Mouse (Mus musculus) CH12.LX (cell line): ENCODE data around the gene Cd200r3. TPM values are rescaled to one million over a fixed set of nuclear protein-coding genes. Genes with fewer than 3 reads are reported as not detected.

Source experiments
- DNase-seq: peaks from one replicate; pipeline ENCODE4 v3.0.0-alpha.2; 2013; ENCODE audit errors: extremely low read depth
- H3K27ac ChIP-seq: 2 replicates; pipeline ENCODE4 v1.5.1; 2012; ENCODE audit warnings: low read depth, mild to moderate bottlenecking, control low read depth, moderate library complexity; ENCODE audit not compliant: insufficient read depth
- H3K27me3 ChIP-seq: replicated peaks from 2 replicates; pipeline ENCODE3; 2012; ENCODE audit warnings: inconsistent platforms
- H3K36me3 ChIP-seq, 2 experiments: replicated peaks in 1 of 2; 2 replicates each; pipeline versions ENCODE3 to v1.6.1; 2012; ENCODE audit warnings: inconsistent platforms in 1 of 2, low read length in 1 of 2, mild to moderate bottlenecking in 1 of 2, mixed read lengths in 1 of 2, moderate library complexity in 1 of 2; ENCODE audit not compliant: control insufficient read depth in 1 of 2, insufficient read depth in 1 of 2
- H3K4me1 ChIP-seq, 2 experiments: 2 replicates each; pipeline ENCODE4 v1.6.1; 2012; ENCODE audit warnings: inconsistent platforms in 1 of 2, moderate library complexity in 1 of 2; ENCODE audit not compliant: insufficient read depth in 2 of 2, control insufficient read depth in 1 of 2
- H3K4me2 ChIP-seq: 2 replicates; pipeline ENCODE4 v1.6.1; 2012; ENCODE audit warnings: low read depth, mild to moderate bottlenecking, control low read depth; ENCODE audit not compliant: poor library complexity, insufficient read depth, severe bottlenecking
- H3K4me3 ChIP-seq, 3 experiments: fragments of 150-350 bp in 1 of 3; sonication (generic) in 1 of 3; replicated peaks in 1 of 3; 2 replicates each; pipeline versions ENCODE3 to v1.5.1; 2011 to 2012; ENCODE audit warnings: low read depth in 2 of 3, low read length in 2 of 3, mild to moderate bottlenecking in 2 of 3, moderate library complexity in 2 of 3, control low read depth in 1 of 3, improper control_type of control experiment in 1 of 3, inconsistent platforms in 1 of 3, mixed read lengths in 1 of 3; ENCODE audit not compliant: poor library complexity in 1 of 3
- H3K79me2 ChIP-seq: replicated peaks from 2 replicates; pipeline ENCODE4 v1.6.1; 2012; ENCODE audit warnings: mild to moderate bottlenecking, moderate library complexity; ENCODE audit not compliant: control insufficient read depth, poor library complexity, insufficient read depth, severe bottlenecking; ENCODE audit errors: extremely low read depth
- H3K9ac ChIP-seq: 2 replicates; pipeline ENCODE4 v1.6.1; 2012; ENCODE audit warnings: low read depth, mild to moderate bottlenecking, control low read depth, moderate library complexity; ENCODE audit not compliant: insufficient read depth
- H3K9me3 ChIP-seq: replicated peaks from 2 replicates; pipeline ENCODE3; 2012; ENCODE audit warnings: low read length, inconsistent platforms, mixed read lengths
- BHLHE40 ChIP-seq: IDR thresholded peaks from 2 replicates; pipeline ENCODE4 v1.6.1; 2011; ENCODE audit warnings: mild to moderate bottlenecking, low read depth, low read length, improper control_type of control experiment
- CHD1 ChIP-seq: IDR thresholded peaks from 2 replicates; pipeline ENCODE4 v1.6.1; 2012; ENCODE audit warnings: low read depth, low read length, improper control_type of control experiment, inconsistent platforms
- CHD2 ChIP-seq: IDR thresholded peaks from 2 replicates; pipeline ENCODE4 v1.6.1; 2011; ENCODE audit warnings: low read length, improper control_type of control experiment
- CTCF ChIP-seq, 2 experiments: IDR thresholded peaks in 1 of 2; conservative IDR thresholded peaks in 1 of 2; 2 replicates each; pipeline ENCODE4 v1.5.1; 2011 to 2012; ENCODE audit warnings: low read depth in 2 of 2, low read length in 2 of 2, improper control_type of control experiment in 1 of 2, inconsistent platforms in 1 of 2, mild to moderate bottlenecking in 1 of 2, moderate library complexity in 1 of 2
- E2F4 ChIP-seq: IDR thresholded peaks from 2 replicates; pipeline ENCODE4 v1.6.1; 2011; ENCODE audit warnings: low read depth, low read length, improper control_type of control experiment; ENCODE audit not compliant: insufficient replicate concordance
- ELF1 ChIP-seq: IDR thresholded peaks from 2 replicates; pipeline ENCODE4 v1.6.1; 2014; ENCODE audit warnings: low read depth, mild to moderate bottlenecking, inconsistent platforms, low read length, improper control_type of control experiment
- EP300 ChIP-seq: IDR thresholded peaks from 2 replicates; pipeline ENCODE4 v1.6.1; 2011; ENCODE audit warnings: low read length, improper control_type of control experiment
- ETS1 ChIP-seq: conservative IDR thresholded peaks from 2 replicates; pipeline ENCODE4 v1.6.1; 2012; ENCODE audit warnings: low read depth, mild to moderate bottlenecking, inconsistent platforms, low read length, improper control_type of control experiment, moderate library complexity
- GABPA ChIP-seq: IDR thresholded peaks from 2 replicates; pipeline ENCODE4 v1.6.1; 2012; ENCODE audit warnings: low read depth, low read length, improper control_type of control experiment, inconsistent platforms; ENCODE audit not compliant: insufficient replicate concordance
- HCFC1 ChIP-seq: IDR thresholded peaks from 2 replicates; pipeline ENCODE4 v1.6.1; 2012; ENCODE audit warnings: low read depth, mild to moderate bottlenecking, inconsistent platforms, low read length, improper control_type of control experiment
- IRF4 ChIP-seq: IDR thresholded peaks from 2 replicates; pipeline ENCODE4 v1.6.1; 2014; ENCODE audit warnings: low read depth, mild to moderate bottlenecking, inconsistent platforms, low read length, improper control_type of control experiment
- JUN ChIP-seq: IDR thresholded peaks from 2 replicates; pipeline ENCODE4 v1.6.1; 2011; ENCODE audit warnings: low read depth, mild to moderate bottlenecking, low read length, improper control_type of control experiment, moderate library complexity; ENCODE audit not compliant: insufficient read depth
- JUND ChIP-seq: conservative IDR thresholded peaks from 2 replicates; pipeline ENCODE4 v1.6.1; 2011; ENCODE audit warnings: low read depth, low read length, improper control_type of control experiment
- KAT2A ChIP-seq: IDR thresholded peaks from 2 replicates; pipeline ENCODE4 v1.6.1; 2012; ENCODE audit warnings: low read length, improper control_type of control experiment, inconsistent platforms; ENCODE audit not compliant: insufficient replicate concordance
- MAFK ChIP-seq: IDR thresholded peaks from 2 replicates; pipeline ENCODE4 v1.6.1; 2011; ENCODE audit warnings: low read length, improper control_type of control experiment; ENCODE audit not compliant: insufficient replicate concordance
- MAX ChIP-seq: IDR thresholded peaks from 2 replicates; pipeline ENCODE4 v1.6.1; 2011; ENCODE audit warnings: low read length, improper control_type of control experiment
- MAZ ChIP-seq: IDR thresholded peaks from 2 replicates; pipeline ENCODE4 v1.6.1; 2012; ENCODE audit warnings: low read depth, mild to moderate bottlenecking, inconsistent platforms, low read length, improper control_type of control experiment, moderate library complexity
- MEF2A ChIP-seq: IDR thresholded peaks from 2 replicates; pipeline ENCODE4 v1.6.1; 2014; ENCODE audit warnings: low read depth, mild to moderate bottlenecking, inconsistent platforms, low read length, improper control_type of control experiment, borderline replicate concordance
- MXI1 ChIP-seq: IDR thresholded peaks from 2 replicates; pipeline ENCODE4 v1.6.1; 2011; ENCODE audit warnings: mild to moderate bottlenecking, low read depth, low read length, improper control_type of control experiment
- MYC ChIP-seq: IDR thresholded peaks from 2 replicates; pipeline ENCODE4 v1.6.1; 2011; ENCODE audit warnings: low read depth, mild to moderate bottlenecking, improper control_type of control experiment, low read length
- NELFE ChIP-seq: IDR thresholded peaks from 2 replicates; pipeline ENCODE4 v1.6.1; 2011; ENCODE audit warnings: low read depth, low read length, improper control_type of control experiment
- NRF1 ChIP-seq: IDR thresholded peaks from 2 replicates; pipeline ENCODE4 v1.6.1; 2014; ENCODE audit warnings: low read depth, mild to moderate bottlenecking, inconsistent platforms, low read length, improper control_type of control experiment, moderate library complexity
- PAX5 ChIP-seq: IDR thresholded peaks from 2 replicates; pipeline ENCODE4 v1.6.1; 2012; ENCODE audit warnings: low read length, inconsistent platforms, mixed read lengths
- POLR2A ChIP-seq: IDR thresholded peaks from 2 replicates; pipeline ENCODE4 v1.6.1; 2011; ENCODE audit warnings: low read depth, mild to moderate bottlenecking, improper control_type of control experiment, low read length
- POLR2AphosphoS2 ChIP-seq: IDR thresholded peaks from 2 replicates; pipeline ENCODE4 v1.6.1; 2011; ENCODE audit warnings: low read depth, low read length, improper control_type of control experiment
- RAD21 ChIP-seq: IDR thresholded peaks from 2 replicates; pipeline ENCODE4 v1.6.1; 2011; ENCODE audit warnings: low read depth, mild to moderate bottlenecking, low read length, improper control_type of control experiment, moderate library complexity
- RCOR1 ChIP-seq: conservative IDR thresholded peaks from 2 replicates; pipeline ENCODE4 v1.6.1; 2012; ENCODE audit warnings: low read depth, mild to moderate bottlenecking, inconsistent platforms, low read length, improper control_type of control experiment
- SIN3A ChIP-seq: IDR thresholded peaks from 2 replicates; pipeline ENCODE4 v1.6.1; 2012; ENCODE audit warnings: low read length, improper control_type of control experiment, inconsistent platforms
- SMC3 ChIP-seq: IDR thresholded peaks from 2 replicates; pipeline ENCODE4 v1.6.1; 2011; ENCODE audit warnings: low read depth, low read length, improper control_type of control experiment
- TBP ChIP-seq: conservative IDR thresholded peaks from 2 replicates; pipeline ENCODE4 v1.6.1; 2011; ENCODE audit warnings: low read depth, low read length, improper control_type of control experiment
- TCF12 ChIP-seq: IDR thresholded peaks from 2 replicates; pipeline ENCODE4 v1.6.1; 2014; ENCODE audit warnings: low read depth, mild to moderate bottlenecking, inconsistent platforms, low read length, improper control_type of control experiment
- UBTF ChIP-seq: IDR thresholded peaks from 2 replicates; pipeline ENCODE4 v1.6.1; 2012; ENCODE audit warnings: low read depth, mild to moderate bottlenecking, inconsistent platforms, low read length, improper control_type of control experiment, moderate library complexity
- USF1 ChIP-seq: IDR thresholded peaks from 2 replicates; pipeline ENCODE4 v1.6.1; 2014; ENCODE audit warnings: low read depth, mild to moderate bottlenecking, inconsistent platforms, low read length, improper control_type of control experiment
- USF2 ChIP-seq: conservative IDR thresholded peaks from 2 replicates; pipeline ENCODE4 v1.6.1; 2011; ENCODE audit warnings: low read depth, low read length, improper control_type of control experiment
- ZC3H11A ChIP-seq: IDR thresholded peaks from 2 replicates; pipeline ENCODE4 v1.6.1; 2012; ENCODE audit warnings: low read depth, mild to moderate bottlenecking, inconsistent platforms, low read length, improper control_type of control experiment
- ZKSCAN1 ChIP-seq: IDR thresholded peaks from 2 replicates; pipeline ENCODE4 v1.6.1; 2012; ENCODE audit warnings: low read depth, inconsistent platforms, low read length, improper control_type of control experiment, borderline replicate concordance
- ZMIZ1 ChIP-seq: IDR thresholded peaks from 2 replicates; pipeline ENCODE4 v1.6.1; 2012; ENCODE audit warnings: low read depth, mild to moderate bottlenecking, inconsistent platforms, low read length, improper control_type of control experiment
- ZNF384 ChIP-seq: IDR thresholded peaks from 2 replicates; pipeline ENCODE4 v1.6.1; 2012; ENCODE audit warnings: low read depth, low read length, improper control_type of control experiment, inconsistent platforms
- dilution Hi-C: fragments of 300-500 bp; cut with MboI; formaldehyde crosslinking; loops from 2 replicates; pipeline ENCODE4 v1.14.3; 2020; ENCODE audit warnings: low sequenced_read_pairs; ENCODE audit not compliant: extremely low pct_unique_long_range_greater_than_20kb, extremely low pct_ligation_motif_present
- in situ Hi-C: fragments of 300-500 bp; cut with MboI; formaldehyde crosslinking; loops from 3 replicates; pipeline ENCODE4 v1.14.3; 2019; ENCODE audit warnings: low sequenced_read_pairs, low pct_ligation_motif_present, low pct_unique_long_range_greater_than_20kb, mixed read lengths
- polyA plus RNA-seq: library from polyadenylated mRNA; unstranded; fragments of >175 nt; gene quantifications from 2 replicates; pipeline ENCODE4 v1.2.1, GENCODE M21; 2012; ENCODE audit warnings: low read depth; ENCODE audit not compliant: insufficient read length
- total RNA-seq, 2 experiments: library from RNA; depleted of rRNA; stranded (reverse); fragments of 300-350 nt in 1 of 2; fragments of >200 nt in 1 of 2; gene quantifications; 2 replicates each; pipeline ENCODE4 v1.2.3; 2012 to 2014

Cd200r3 gene
- total and polyA plus RNA-seq, 3 experiments = 5.0 to 17.6 (median 6.9) TPM

- peak overlapping the region; percentile 54 for H3K9ac ChIP-seq
- peak overlapping the region; percentile 85 for H3K27ac ChIP-seq
- H3K4me3 ChIP-seq = no peak overlapping the region
Measured at GRCm38 (mm10) chr16:44962777-44963176, 19.3 kb downstream of the Cd200r3 start.

GRCm38 (mm10) chr16:44964526-44965374, 21.3 kb downstream of the Cd200r3 start:
- H3K9ac ChIP-seq = peak overlapping the region; percentile 92
- H3K27me3 ChIP-seq = no peaks in the 10 kb centered on the region
- H3K4me2 ChIP-seq = peak overlapping the region; percentile 100
- in situ Hi-C loops (loop anchor here (5.0 to 10.0 kb wide), 3 partner anchors 50 to 197 kb away; partner anchors contain the start of genes Ccdc80 and Cd200r1), dilution Hi-C loops (no loop called here)
- H3K9me3 ChIP-seq = no peaks in the 10 kb centered on the region
- H3K36me3 ChIP-seq = peaks cover 0 to 4% of the 10 kb centered on the region in 2 experiments
- peaks cover 3% of the 10 kb centered on the region; the same call in 1 of the 2 replicates for H3K79me2 ChIP-seq
- peak overlapping the region; percentile 74 for H3K27ac ChIP-seq
- peak; percentile 74 for DNase-seq
- peak overlapping the region; percentile 43 to 56 (median 47) for H3K4me3 ChIP-seq
- peaks cover 24 to 65% of the 10 kb centered on the region in 2 experiments for H3K4me1 ChIP-seq
- TF ChIP-seq USF1 (no peak), IRF4 (peak; percentile 67), USF2 (no peak), ZC3H11A (no peak), KAT2A (no peak), SIN3A (peak; percentile 48), POLR2A (peak; percentile 18; the same call in 1 of the 2 replicates), ZMIZ1 (0 out of 2 replicates have a peak, but pooled peaks have one; percentile 41), ETS1 (peak; percentile 42), MXI1 (no peak), RCOR1 (0 out of 2 replicates have a peak, but pooled peaks have one; percentile 40), JUN (no peak), MYC (no peak)

More at GRCm38 (mm10) chr16:44962777-44963176, 19.3 kb downstream of the Cd200r3 start:
- in situ Hi-C loops (loop anchor here (5.0 to 10.0 kb wide), 2 partner anchors 52 to 130 kb away; partner anchors contain the start of gene Ccdc80), dilution Hi-C loops (no loop called here)
- peaks cover 3% of the 10 kb centered on the region; the same call in 1 of the 2 replicates for H3K79me2 ChIP-seq
- peaks cover 21 to 61% of the 10 kb centered on the region in 2 experiments for H3K4me1 ChIP-seq
- no peaks in the 10 kb centered on the region for H3K9me3 ChIP-seq
- no peaks in the 10 kb centered on the region for H3K36me3 ChIP-seq
- H3K4me2 ChIP-seq = peak overlapping the region; percentile 52
- no peaks in the 10 kb centered on the region for H3K27me3 ChIP-seq
- peak; percentile 94 for TF ChIP-seq IRF4
- TF ChIP-seq RCOR1 = peak; percentile 61
- peak; percentile 52; the same call in 1 of the 2 replicates for TF ChIP-seq ZNF384
- TF ChIP-seq EP300 = peak; percentile 97
- TF ChIP-seq ELF1 = peak; percentile 66
- TF ChIP-seq UBTF = no peak
- no peak for TF ChIP-seq KAT2A
- no peak for TF ChIP-seq ZMIZ1
- 0 out of 2 replicates have a peak, but pooled peaks have one; percentile 45 for TF ChIP-seq E2F4
- no peak for TF ChIP-seq NRF1
- 0 out of 2 replicates have a peak, but pooled peaks have one; percentile 39 for TF ChIP-seq HCFC1
- TF ChIP-seq TBP = no peak; the same call in 1 of the 2 replicates
- peak; percentile 89 for TF ChIP-seq JUND
- TF ChIP-seq SMC3 = peak; percentile 38
- peak; percentile 84; the same call in 1 of the 2 replicates for TF ChIP-seq MYC
- TF ChIP-seq ZC3H11A = no peak; the same call in 1 of the 2 replicates
- TF ChIP-seq MAX = peak; percentile 69; the same call in 1 of the 2 replicates
- TF ChIP-seq MAFK = peak; percentile 73; the same call in 1 of the 2 replicates
- no peak for TF ChIP-seq GABPA
- no peak; the same call in 1 of the 2 replicates for TF ChIP-seq NELFE
- no peak for TF ChIP-seq USF2
- no peak for TF ChIP-seq PAX5
- TF ChIP-seq CHD2 = peak; percentile 88
- peak; percentile 98 for TF ChIP-seq ETS1
- TF ChIP-seq ZKSCAN1 = no peak
- peak; percentile 89 for TF ChIP-seq BHLHE40
- TF ChIP-seq JUN = peak; percentile 94
- peak; percentile 77; the same call in 1 of the 2 replicates for TF ChIP-seq MAZ
- peak; percentile 99 for TF ChIP-seq MEF2A
- TF ChIP-seq POLR2AphosphoS2 = no peak
- TF ChIP-seq SIN3A = peak; percentile 81
- TF ChIP-seq RAD21 = no peak; the same call in 1 of the 2 replicates
- peak; percentile 91 for TF ChIP-seq TCF12
- TF ChIP-seq POLR2A = no peak
- TF ChIP-seq MXI1 = no peak
- TF ChIP-seq CHD1 = no peak
- no peak; a peak in 1 of 4 replicates for TF ChIP-seq CTCF (conservative IDR thresholded peaks at IDR 0.05 in 1 of 2, IDR thresholded peaks at IDR 0.05 in 1 of 2; ENCODE audit: low read depth in 2 of 2, low read length in 2 of 2)
- TF ChIP-seq USF1 = no peak; the same call in 1 of the 2 replicates
- peak; percentile 97 for DNase-seq
